Mouse (Mus musculus) heart, adult 11 months (tissue): ENCODE data around the gene Nlrc3.

Experiments used
- DNase-seq: peaks from one replicate; pipeline ENCODE4 v3.0.0; 2022

Nlrc3 gene

GRCm38 (mm10) chr16:3928582-3928981 lies 47.9 kb downstream of the Nlrc3 start:
- DNase-seq: no peak

- DNase-seq: no peak
Observed at GRCm38 (mm10) chr16:3923966-3924365, 52.5 kb downstream of the Nlrc3 start.

GRCm38 (mm10) chr16:3923515-3923914 lies 52.9 kb downstream of the Nlrc3 start:
- no peak for DNase-seq

GRCm38 (mm10) chr16:3920756-3921155 lies 55.7 kb downstream of the Nlrc3 start:
- DNase-seq: no peak

GRCm38 (mm10) chr16:3909118-3909517 lies 67.3 kb downstream of the Nlrc3 start:
- no peak for DNase-seq

- peak; percentile 99 for DNase-seq
Observed at GRCm38 (mm10) chr16:3908537-3909111, 67.8 kb downstream of the Nlrc3 start, which contains the start of the genes 1700037C18Rik and Cluap1. Gene 1700037C18Rik, minus strand, starts transcription at chr16:3908689. Gene Cluap1, plus strand, starts transcription at chr16:3908801.

- DNase-seq: peak; percentile 91
Observed at GRCm38 (mm10) chr16:3907471-3907870, 69.0 kb downstream of the Nlrc3 start.

- DNase-seq: no peak
Observed at GRCm38 (mm10) chr16:3896553-3896952, 79.9 kb downstream of the Nlrc3 start.

- DNase-seq: no peak
Observed at GRCm38 (mm10) chr16:3896046-3896445, 80.4 kb downstream of the Nlrc3 start.

- DNase-seq: peak; percentile 98
Observed at GRCm38 (mm10) chr16:3895173-3895792, 81.1 kb downstream of the Nlrc3 start.
